Mouse (Mus musculus): ENCODE results near the gene Cnih2. TPM values are rescaled to one million over a fixed set of nuclear protein-coding genes. Genes with fewer than 3 reads are reported as not detected.

The Cnih2 gene
- total and polyA plus RNA-seq, 3 experiments: 0.72 to 1.7 TPM; not detected in 1

DNA sequence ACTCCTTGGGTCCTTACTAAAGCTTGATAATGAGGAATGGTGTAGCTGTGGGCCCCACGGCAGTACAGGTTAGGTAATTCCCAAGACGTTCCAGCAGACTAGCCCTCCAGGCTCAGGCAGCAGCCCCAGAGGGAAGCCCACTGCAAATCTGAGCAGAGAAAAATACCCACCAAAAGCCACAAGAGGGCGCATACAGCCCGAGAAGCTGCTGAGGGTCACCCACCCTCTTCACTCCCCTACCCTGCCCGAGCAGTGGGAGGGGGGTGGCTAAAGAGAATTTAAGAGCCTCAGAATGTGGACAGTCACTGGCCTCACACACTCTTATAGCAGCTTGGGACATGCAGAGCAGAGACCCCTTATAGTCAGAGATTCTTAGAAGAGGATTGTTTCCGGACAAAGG lies 42.1 kb downstream of the Cnih2 start:
- Histone ChIP-seq H3K9ac (ENCODE audit: insufficient read depth, low read depth) (no peak overlapping the region), H3K27me3 (replicated peaks) (peaks cover 3% of the 10 kb centered on the region), H3K36me3 (replicated peaks in 1 of 2; ENCODE audit: control insufficient read depth in 1 of 2, insufficient read depth in 1 of 2, low read length in 1 of 2) (peaks cover 0 to 36% of the 10 kb centered on the region in 2 experiments), H3K79me2 (replicated peaks; ENCODE audit: control insufficient read depth, extremely low read depth, insufficient read depth, poor library complexity, severe bottlenecking) (no peaks in the 10 kb centered on the region), H3K9me3 (replicated peaks; ENCODE audit: low read length) (no peaks in the 10 kb centered on the region), H3K4me3 (replicated peaks in 1 of 3; ENCODE audit: low read depth in 2 of 3, low read length in 2 of 3, poor library complexity in 1 of 3) (no peak overlapping the region), H3K4me2 (ENCODE audit: insufficient read depth, low read depth, poor library complexity, severe bottlenecking) (no peak overlapping the region), H3K27ac (ENCODE audit: insufficient read depth, low read depth) (no peak overlapping the region), H3K4me1 (ENCODE audit: control insufficient read depth in 1 of 2, insufficient read depth in 2 of 2) (peaks cover 11 to 14% of the 10 kb centered on the region in 2 experiments)
- in situ Hi-C loops (cut with MboI; ENCODE audit: low pct_ligation_motif_present, low pct_unique_long_range_greater_than_20kb, low sequenced_read_pairs): no loop called here
- dilution Hi-C loops (cut with MboI; ENCODE audit: extremely low pct_ligation_motif_present, extremely low pct_unique_long_range_greater_than_20kb, low sequenced_read_pairs): no loop called here
- peak; percentile 20 for DNase-seq (ENCODE audit: extremely low read depth)
- TF ChIP-seq USF1 (IDR thresholded peaks at IDR 0.05; ENCODE audit: low read depth, low read length) (no peak), CTCF (conservative IDR thresholded peaks at IDR 0.05 in 1 of 2, IDR thresholded peaks at IDR 0.05 in 1 of 2; ENCODE audit: low read depth in 2 of 2, low read length in 2 of 2) (peak; percentile 26 to 78; a peak in 2 of 4 replicates), CHD2 (IDR thresholded peaks at IDR 0.05; ENCODE audit: low read length) (no peak), RAD21 (IDR thresholded peaks at IDR 0.05; ENCODE audit: low read depth, low read length) (peak; percentile 59), SMC3 (IDR thresholded peaks at IDR 0.05; ENCODE audit: low read depth, low read length) (peak; percentile 73)

- Histone ChIP-seq H3K4me2 (ENCODE audit: insufficient read depth, low read depth, poor library complexity, severe bottlenecking) (no peak overlapping the region), H3K9ac (ENCODE audit: insufficient read depth, low read depth) (0 out of 2 replicates have a peak overlapping the region, but pooled peaks have one; percentile 5), H3K4me1 (ENCODE audit: control insufficient read depth in 1 of 2, insufficient read depth in 2 of 2) (peaks cover 16 to 19% of the 10 kb centered on the region in 2 experiments), H3K79me2 (replicated peaks; ENCODE audit: control insufficient read depth, extremely low read depth, insufficient read depth, poor library complexity, severe bottlenecking) (no peaks in the 10 kb centered on the region), H3K4me3 (replicated peaks in 1 of 3; ENCODE audit: low read depth in 2 of 3, low read length in 2 of 3, poor library complexity in 1 of 3) (no peak overlapping the region), H3K36me3 (replicated peaks in 1 of 2; ENCODE audit: control insufficient read depth in 1 of 2, insufficient read depth in 1 of 2, low read length in 1 of 2) (peaks cover 8 to 58% of the 10 kb centered on the region in 2 experiments), H3K27ac (ENCODE audit: insufficient read depth, low read depth) (no peak overlapping the region), H3K9me3 (replicated peaks; ENCODE audit: low read length) (no peaks in the 10 kb centered on the region), H3K27me3 (replicated peaks) (no peaks in the 10 kb centered on the region)
- dilution Hi-C loops (cut with MboI; ENCODE audit: extremely low pct_ligation_motif_present, extremely low pct_unique_long_range_greater_than_20kb, low sequenced_read_pairs): no loop called here
- in situ Hi-C loops (cut with MboI; ENCODE audit: low pct_ligation_motif_present, low pct_unique_long_range_greater_than_20kb, low sequenced_read_pairs): no loop called here
- DNase-seq (ENCODE audit: extremely low read depth): peak; percentile 61
- TF ChIP-seq SMC3 (IDR thresholded peaks at IDR 0.05; ENCODE audit: low read depth, low read length) (peak; percentile 47), CHD1 (IDR thresholded peaks at IDR 0.05; ENCODE audit: low read depth, low read length) (no peak), MAZ (IDR thresholded peaks at IDR 0.05; ENCODE audit: low read depth, low read length) (no peak), GABPA (IDR thresholded peaks at IDR 0.05; ENCODE audit: insufficient replicate concordance, low read depth, low read length) (no peak), USF2 (conservative IDR thresholded peaks at IDR 0.05; ENCODE audit: low read depth, low read length) (no peak), MYC (IDR thresholded peaks at IDR 0.05; ENCODE audit: low read depth, low read length) (no peak), JUN (IDR thresholded peaks at IDR 0.05; ENCODE audit: insufficient read depth, low read depth, low read length) (0 out of 2 replicates have a peak, but pooled peaks have one; percentile 14), IRF4 (IDR thresholded peaks at IDR 0.05; ENCODE audit: low read depth, low read length) (peak; percentile 9; the same call in 1 of the 2 replicates), CHD2 (IDR thresholded peaks at IDR 0.05; ENCODE audit: low read length) (no peak), RAD21 (IDR thresholded peaks at IDR 0.05; ENCODE audit: low read depth, low read length) (no peak; the same call in 1 of the 2 replicates), TBP (conservative IDR thresholded peaks at IDR 0.05; ENCODE audit: low read depth, low read length) (no peak), UBTF (IDR thresholded peaks at IDR 0.05; ENCODE audit: low read depth, low read length) (no peak), NRF1 (IDR thresholded peaks at IDR 0.05; ENCODE audit: low read depth, low read length) (peak; percentile 66), JUND (conservative IDR thresholded peaks at IDR 0.05; ENCODE audit: low read depth, low read length) (no peak), E2F4 (IDR thresholded peaks at IDR 0.05; ENCODE audit: insufficient replicate concordance, low read depth, low read length) (no peak), RCOR1 (conservative IDR thresholded peaks at IDR 0.05; ENCODE audit: low read depth, low read length) (no peak), MAX (IDR thresholded peaks at IDR 0.05; ENCODE audit: low read length) (no peak), CTCF (conservative IDR thresholded peaks at IDR 0.05 in 1 of 2, IDR thresholded peaks at IDR 0.05 in 1 of 2; ENCODE audit: low read depth in 2 of 2, low read length in 2 of 2) (peak; percentile 79 to 89), SIN3A (IDR thresholded peaks at IDR 0.05; ENCODE audit: low read length) (no peak), ELF1 (IDR thresholded peaks at IDR 0.05; ENCODE audit: low read depth, low read length) (no peak), TCF12 (IDR thresholded peaks at IDR 0.05; ENCODE audit: low read depth, low read length) (no peak), ZMIZ1 (IDR thresholded peaks at IDR 0.05; ENCODE audit: low read depth, low read length) (no peak), EP300 (IDR thresholded peaks at IDR 0.05; ENCODE audit: low read length) (no peak), HCFC1 (IDR thresholded peaks at IDR 0.05; ENCODE audit: low read depth, low read length) (no peak)
These were observed 44.4 kb downstream of the Cnih2 start for GRCm38 (mm10) chr19:5053909-5054308.
